Comparison of ENCODE assay signal across 9 mouse cellular contexts in genomic region chr1:170894603-170895602, GRCm38 (mm10). TPM values are rescaled to one million over a fixed set of nuclear protein-coding genes. Genes with fewer than 3 reads are reported as not detected.
A peak's percentile ranks its signal among the peaks of the same experiment; 100 is the strongest.
DNase-seq lines count a peak whose midpoint lies in the region; ATAC-seq and TF ChIP-seq lines count a peak whose summit lies in the region.
"Had no signal": no experiment of that assay in that cellular context is flagged by ENCODE, and none has a peak within 500 bp of the region (broad histone marks: within the 10 kb centered on the region; RNA-seq: fewer than 3 reads in every experiment).

No protein-coding gene starts in this region.

- DNase-seq in heart, postnatal 0 days (ENCODE audit: low spot score) = peak; percentile 58
- DNase-seq in heart, postnatal 4 days = no peak
- DNase-seq in 416B (ENCODE audit: low read depth) = peak; percentile 85
- DNase-seq in ES-E14 (ENCODE audit: low read depth, low spot score) = peak; percentile 61
- DNase-seq in Muller cell, postnatal 12 days (ENCODE audit: inconsistent ontology term) = no peak
- DNase-seq in layer of hippocampus, adult 9-11 months = no peak
- DNase-seq in left cerebral cortex, postnatal 36 days (ENCODE audit: low spot score in 2 of 2) = no peak

- no peak for TF ChIP-seq EP300 in heart, postnatal 0 days (IDR thresholded peaks at IDR 0.05; ENCODE audit: low read depth)

- no peak overlapping the region for H3K4me2 ChIP-seq in heart, postnatal 0 days (ENCODE audit: low read depth, low read length)
- H3K4me2 ChIP-seq: embryonic facial prominence, embryonic 12.5 days had no signal

- no peak overlapping the region for H3K9ac ChIP-seq in heart, postnatal 0 days (replicated peaks; ENCODE audit: low read depth, low read length)
- H3K9ac ChIP-seq in ES-E14 (ENCODE audit: insufficient read depth, low read depth, low read length, poor library complexity, severe bottlenecking) = no peak overlapping the region; the same call in 1 of the 2 replicates
- H3K9ac ChIP-seq: embryonic facial prominence, embryonic 12.5 days had no signal

- 55% methylated on average over 9 of the region's 9 CpGs for WGBS in heart, postnatal 0 days

- H3K27ac ChIP-seq in heart, postnatal 0 days (ENCODE audit: low read depth) = no peak overlapping the region
- peak overlapping the region; percentile 76; the same call in 1 of the 2 replicates for H3K27ac ChIP-seq in ES-E14 (ENCODE audit: insufficient read depth, low read depth, low read length, poor library complexity, severe bottlenecking)
- H3K27ac ChIP-seq: embryonic facial prominence, embryonic 12.5 days had no signal

- no peaks in the 10 kb centered on the region for H3K36me3 ChIP-seq in heart, postnatal 0 days (replicated peaks; ENCODE audit: control insufficient read depth, insufficient read depth, low read length)
- H3K36me3 ChIP-seq in ES-E14 (ENCODE audit: control insufficient read depth, insufficient read depth, low read length, poor library complexity, severe bottlenecking) = no peaks in the 10 kb centered on the region
- H3K36me3 ChIP-seq: embryonic facial prominence, embryonic 12.5 days had no signal

- no peaks in the 10 kb centered on the region for H3K4me1 ChIP-seq in heart, postnatal 0 days (ENCODE audit: control insufficient read depth, insufficient read depth)
- peaks cover 3 to 19% of the 10 kb centered on the region in 2 experiments; a peak in 3 of 4 replicates for H3K4me1 ChIP-seq in ES-E14 (ENCODE audit: control insufficient read depth in 2 of 2, insufficient read depth in 2 of 2, low read length in 2 of 2, poor library complexity in 1 of 2)
- H3K4me1 ChIP-seq: embryonic facial prominence, embryonic 12.5 days had no signal

- intact Hi-C loops in left cerebral cortex, postnatal 36 days (cut with DNase I) = no loop called here

- no peak overlapping the region for H3K4me3 ChIP-seq in heart, postnatal 0 days (ENCODE audit: low read depth, low read length)
- no peak overlapping the region for H3K4me3 ChIP-seq in ES-E14 (ENCODE audit: insufficient read depth in 1 of 2, low read depth in 1 of 2, low read length in 2 of 2, poor library complexity in 1 of 2, severe bottlenecking in 1 of 2)
- H3K4me3 ChIP-seq: embryonic facial prominence, embryonic 12.5 days had no signal

- no peak for ATAC-seq in heart, postnatal 0 days (ENCODE audit: insufficient read depth, low read depth)
- ATAC-seq in granulocyte monocyte progenitor cell, adult 5-6 weeks (replicated peaks; ENCODE audit: poor library complexity, severe bottlenecking) = 0 out of 2 replicates have a peak, but pooled peaks have one; percentile 38

- peaks cover 14% of the 10 kb centered on the region; the same call in 1 of the 2 replicates for H3K27me3 ChIP-seq in heart, postnatal 0 days (ENCODE audit: control insufficient read depth, insufficient read depth, low read length)
- H3K27me3 ChIP-seq: embryonic facial prominence, embryonic 12.5 days had no signal

- no peaks in the 10 kb centered on the region for H3K9me3 ChIP-seq in heart, postnatal 0 days (replicated peaks; ENCODE audit: control insufficient read depth, low read length)
- H3K9me3 ChIP-seq in ES-E14 (ENCODE audit: control insufficient read depth, insufficient read depth, low read depth, low read length) = no peaks in the 10 kb centered on the region
- H3K9me3 ChIP-seq: embryonic facial prominence, embryonic 12.5 days had no signal

- TF ChIP-seq CTCF in heart, postnatal 0 days (IDR thresholded peaks at IDR 0.05; ENCODE audit: low read depth) = peak; percentile 52

- in situ Hi-C loops in ES-E14 (cut with MboI; ENCODE audit: low sequenced_read_pairs in 2 of 2, unreplicated experiment in 2 of 2) = loop anchor here (5.0 to 25.0 kb wide), 3 partner anchors 92 to 342 kb away; partner anchors contain the start of genes Apoa2 (in 1 of the 2), Fcer1g (in 1 of the 2) and Fcgr2b (in 1 of the 2)

TF ChIP-seq in ES-E14, 5 proteins besides CTCF, POLR2A, EP300 and RAD21:
- TF ChIP-seq CHD2 (IDR thresholded peaks at IDR 0.05; ENCODE audit: low read depth, low read length) (no peak), HCFC1 (IDR thresholded peaks at IDR 0.05; ENCODE audit: borderline replicate concordance, insufficient read depth, low read length) (no peak), ZC3H11A (IDR thresholded peaks at IDR 0.05; ENCODE audit: borderline replicate concordance, low read depth, low read length) (no peak), MAFK (IDR thresholded peaks at IDR 0.05; ENCODE audit: insufficient read depth, low read depth, low read length) (no peak), ZNF384 (IDR thresholded peaks at IDR 0.05; ENCODE audit: low read depth, low read length) (no peak)

RNA-seq across cellular contexts. Expression of gene Dusp12, which starts 9.6 kb away (rescaled TPM):
- 13.0 and 15.6 TPM in 2 replicates for total RNA-seq in heart, postnatal 0 days (2014; rRNA removed; ENCODE audit: low replicate concordance)
- 19.3 and 21.7 TPM in 2 replicates for polyA plus RNA-seq in heart, postnatal 0 days (2015; fragmentation: Nextera tagmentation; extraction: Ambion mirVana)
- total RNA-seq in heart, postnatal 4 days (2021) = 10 to 100 TPM; 14.3 to 16.3 TPM
- 35.0 and 47.6 TPM in 2 replicates for total RNA-seq in ES-E14 (2012; rRNA removed)
- total RNA-seq in granulocyte monocyte progenitor cell, adult 5-6 weeks (2014; fragmentation: Nextera tagmentation) = 16.9 and 18.2 TPM in 2 replicates
- total RNA-seq in granulocyte monocyte progenitor cell, adult 5-6 weeks (2017) = 10.3 and 10.9 TPM in 2 replicates
- 10 to 100 TPM; 14.0 to 17.3 TPM for total RNA-seq in left cerebral cortex, postnatal 36 days (2021)

RNA-seq across cellular contexts. Expression of gene Gm26620, which starts 10.0 kb away (rescaled TPM):
- 1.6 and 4.3 TPM in 2 replicates for total RNA-seq in heart, postnatal 0 days (2014; rRNA removed; ENCODE audit: low replicate concordance)
- polyA plus RNA-seq in heart, postnatal 0 days (2015; fragmentation: Nextera tagmentation; extraction: Ambion mirVana) = 1.0 and 1.4 TPM in 2 replicates
- total RNA-seq in heart, postnatal 4 days (2021) = under 1 TPM; 0.81 to 0.90 TPM
- total RNA-seq in ES-E14 (2012; rRNA removed) = 2.8 and 3.5 TPM in 2 replicates
- not detected in 2 replicates for total RNA-seq in granulocyte monocyte progenitor cell, adult 5-6 weeks (2014; fragmentation: Nextera tagmentation)
- not detected in 2 replicates for total RNA-seq in granulocyte monocyte progenitor cell, adult 5-6 weeks (2017)
- under 1 TPM in 1 of 2 experiments, not detected in 1; 0.54 TPM for total RNA-seq in left cerebral cortex, postnatal 36 days (2021)
- polyA plus RNA-seq: embryonic facial prominence, embryonic 12.5 days had no signal

RNA-seq across cellular contexts. Expression of gene Fcrlb, which starts 17.8 kb away (rescaled TPM):
- not detected in 2 replicates for total RNA-seq in heart, postnatal 0 days (2014; rRNA removed; ENCODE audit: low replicate concordance)
- not detected in 2 replicates for polyA plus RNA-seq in heart, postnatal 0 days (2015; fragmentation: Nextera tagmentation; extraction: Ambion mirVana)
- not detected for total RNA-seq in heart, postnatal 4 days (2021)
- total RNA-seq in ES-E14 (2012; rRNA removed) = 0.16 TPM in 1 of 2 replicates, not detected in the other
- total RNA-seq in granulocyte monocyte progenitor cell, adult 5-6 weeks (2014; fragmentation: Nextera tagmentation) = not detected in 2 replicates
- not detected in 2 replicates for total RNA-seq in granulocyte monocyte progenitor cell, adult 5-6 weeks (2017)
- total RNA-seq in left cerebral cortex, postnatal 36 days (2021) = under 1 TPM; 0.32 to 0.81 TPM
- polyA plus RNA-seq: embryonic facial prominence, embryonic 12.5 days had no signal

RNA-seq across cellular contexts. Expression of gene Atf6, which starts 27.3 kb away (rescaled TPM):
- total RNA-seq in heart, postnatal 0 days (2014; rRNA removed; ENCODE audit: low replicate concordance) = 41.2 and 41.5 TPM in 2 replicates
- 11.2 and 13.0 TPM in 2 replicates for polyA plus RNA-seq in heart, postnatal 0 days (2015; fragmentation: Nextera tagmentation; extraction: Ambion mirVana)
- total RNA-seq in heart, postnatal 4 days (2021) = 10 to 100 TPM; 41.2 to 41.6 TPM
- total RNA-seq in ES-E14 (2012; rRNA removed) = 33.2 and 39.0 TPM in 2 replicates
- total RNA-seq in granulocyte monocyte progenitor cell, adult 5-6 weeks (2014; fragmentation: Nextera tagmentation) = 19.2 and 27.1 TPM in 2 replicates
- 27.5 and 30.5 TPM in 2 replicates for total RNA-seq in granulocyte monocyte progenitor cell, adult 5-6 weeks (2017)
- total RNA-seq in left cerebral cortex, postnatal 36 days (2021) = 10 to 100 TPM; 53.3 to 59.4 TPM

RNA-seq across cellular contexts. Expression of gene Fcrla, which starts 32.5 kb away (rescaled TPM):
- 0.35 TPM in 1 of 2 replicates, not detected in the other for total RNA-seq in heart, postnatal 0 days (2014; rRNA removed; ENCODE audit: low replicate concordance)
- 0.08 and 0.23 TPM in 2 replicates for polyA plus RNA-seq in heart, postnatal 0 days (2015; fragmentation: Nextera tagmentation; extraction: Ambion mirVana)
- under 1 TPM; 0.31 to 0.34 TPM for total RNA-seq in heart, postnatal 4 days (2021)
- not detected in 2 replicates for total RNA-seq in ES-E14 (2012; rRNA removed)
- not detected in 2 replicates for total RNA-seq in granulocyte monocyte progenitor cell, adult 5-6 weeks (2014; fragmentation: Nextera tagmentation)
- total RNA-seq in granulocyte monocyte progenitor cell, adult 5-6 weeks (2017) = not detected in 2 replicates
- not detected for total RNA-seq in left cerebral cortex, postnatal 36 days (2021)
- polyA plus RNA-seq: embryonic facial prominence, embryonic 12.5 days had no signal

Comparison
In these comparisons a context has a peak if more than half of its experiments do, and no peak if none do; other contexts are left out.
1. DNase-seq: peak in heart, postnatal 0 days (single experiment), 416B (single experiment) and ES-E14 (single experiment); none in heart, postnatal 4 days (single experiment), Muller cell, postnatal 12 days (single experiment), layer of hippocampus, adult 9-11 months (single experiment) and left cerebral cortex, postnatal 36 days (0 of 2).